Mouse (Mus musculus) urinary bladder, postnatal 0 days (tissue): ENCODE measurements around the gene Grhl3. TPM values are rescaled to one million over a fixed set of nuclear protein-coding genes. Genes with fewer than 3 reads are reported as not detected.

Experiments used
- microRNA-seq: library from miRNA; unstranded; fragments of <30 nt; microRNA quantifications from one replicate; pipeline ENCODE4, GENCODE M21; 2016
- polyA plus RNA-seq: library from polyadenylated mRNA; unstranded; fragments of >200 nt; fragmentation: Nextera tagmentation; extraction: Ambion mirVana; gene quantifications from 2 replicates; pipeline ENCODE4 v1.2.1, GENCODE M21; 2015

The Grhl3 gene
- polyA plus RNA-seq, result 61.8 and 72.9 TPM in 2 replicates

DNA sequence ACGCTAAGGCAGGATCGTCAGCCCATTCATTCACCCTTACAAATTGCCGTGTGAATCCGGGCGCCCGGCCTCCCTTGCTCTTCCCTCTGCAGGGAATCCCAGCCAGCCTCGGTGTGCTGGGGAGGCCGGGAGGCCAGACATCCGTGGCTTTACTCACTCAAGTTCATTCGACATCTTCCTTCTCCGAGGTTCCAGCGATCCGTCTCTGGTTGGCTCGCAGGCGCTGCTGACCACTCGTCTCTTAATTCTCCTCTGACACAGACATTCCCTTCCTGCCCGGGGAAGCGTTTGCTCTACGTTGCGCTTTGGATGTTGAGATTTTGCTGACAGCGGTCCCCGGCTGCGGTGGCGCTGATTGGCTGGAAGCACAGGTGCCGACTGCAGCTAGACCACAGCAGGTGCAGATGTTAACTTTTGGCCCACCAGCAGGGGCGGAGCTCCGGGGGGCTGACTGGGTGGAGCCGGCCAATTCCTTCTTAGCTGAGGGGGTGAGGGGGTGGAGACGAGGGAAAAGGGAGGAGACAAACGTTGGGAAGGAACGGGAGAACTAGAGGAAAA is at the start of gene Grhl3:
TSS of gene Grhl3 (minus strand) at position 380 of the 558 bp plus-strand sequence.

GRCm38 (mm10) chr4:135494521-135495396 is 78.7 kb downstream of the Grhl3 start, which contains the start of the genes Stpg1 and Nipal3:
Gene Stpg1, plus strand, starts transcription at chr4:135494790.
Gene Nipal3, minus strand, starts transcription at chr4:135495038.

Small RNA genes within 50 kb of the gene (microRNA-seq; reads per million reads assigned to microRNA genes)
- gene Gm25317, result not detected

Other genes with a start within 250 kb of the Grhl3 start
- gene Srrm1, start 220.3 kb downstream of the Grhl3 start, polyA plus RNA-seq, result 94.4 and 139 TPM in 2 replicates
- 9.3 and 9.7 TPM in 2 replicates for gene Ncmap, start 175.4 kb downstream of the Grhl3 start, polyA plus RNA-seq
- 13.2 and 14.6 TPM in 2 replicates for gene Rcan3, start 139.8 kb downstream of the Grhl3 start, polyA plus RNA-seq
- gene Stpg1, start 78.8 kb downstream of the Grhl3 start, polyA plus RNA-seq, result 1.1 and 1.2 TPM in 2 replicates
- 11.4 and 12.3 TPM in 2 replicates for gene Nipal3, start 78.6 kb downstream of the Grhl3 start, polyA plus RNA-seq
- 1.6 and 1.7 TPM in 2 replicates for gene Ifnlr1, start 112.7 kb upstream of the Grhl3 start, polyA plus RNA-seq
- gene Il22ra1, start 154.5 kb upstream of the Grhl3 start, polyA plus RNA-seq, result 0.37 and 0.52 TPM in 2 replicates
- 0.11 and 0.12 TPM in 2 replicates for gene Myom3, start 186.1 kb upstream of the Grhl3 start, polyA plus RNA-seq